ENCODE assay signal across 8 mouse cellular contexts in genomic region chr15:88891676-88892040, GRCm38 (mm10). TPM values are rescaled to one million over a fixed set of nuclear protein-coding genes. Genes with fewer than 3 reads are reported as not detected.
DNase-seq lines count a peak whose midpoint lies in the region; ATAC-seq and TF ChIP-seq lines count a peak whose summit lies in the region.

No protein-coding gene starts in this region.

- 75% methylated on average over 8 of the region's 8 CpGs for WGBS in heart, postnatal 0 days
- 70% methylated on average over 8 of the region's 8 CpGs for WGBS in embryonic facial prominence, embryonic 12.5 days
- WGBS in intestine, embryonic 15.5 days: 69% methylated on average over 8 of the region's 8 CpGs
- 70% methylated on average over 8 of the region's 8 CpGs for WGBS in midbrain, embryonic 16.5 days

- no peak for TF ChIP-seq EP300 in heart, postnatal 0 days (IDR thresholded peaks at IDR 0.05; ENCODE audit: low read depth)

- H3K9me3 ChIP-seq in heart, postnatal 0 days (replicated peaks; ENCODE audit: control insufficient read depth, low read length): no peaks in the 10 kb centered on the region
- no peaks in the 10 kb centered on the region for H3K9me3 ChIP-seq in embryonic facial prominence, embryonic 12.5 days
- H3K9me3 ChIP-seq in intestine, embryonic 15.5 days: no peaks in the 10 kb centered on the region
- no peaks in the 10 kb centered on the region for H3K9me3 ChIP-seq in midbrain, embryonic 16.5 days (replicated peaks; ENCODE audit: control insufficient read depth, low read length, poor library complexity, severe bottlenecking)

- no peaks in the 10 kb centered on the region for H3K27me3 ChIP-seq in heart, postnatal 0 days (ENCODE audit: control insufficient read depth, insufficient read depth, low read length)
- no peaks in the 10 kb centered on the region for H3K27me3 ChIP-seq in embryonic facial prominence, embryonic 12.5 days
- H3K27me3 ChIP-seq in intestine, embryonic 15.5 days (replicated peaks): peaks cover 6% of the 10 kb centered on the region; the same call in 1 of the 2 replicates
- no peaks in the 10 kb centered on the region; the same call in none of the 2 replicates for H3K27me3 ChIP-seq in midbrain, embryonic 16.5 days (ENCODE audit: control insufficient read depth, insufficient read depth, low read depth, low read length)

- peak overlapping the region; percentile 90 for H3K4me2 ChIP-seq in heart, postnatal 0 days (ENCODE audit: low read depth, low read length)
- H3K4me2 ChIP-seq in embryonic facial prominence, embryonic 12.5 days (replicated peaks): peak overlapping the region; percentile 79
- H3K4me2 ChIP-seq in intestine, embryonic 15.5 days (replicated peaks): peak overlapping the region; percentile 99
- peak overlapping the region; percentile 93 for H3K4me2 ChIP-seq in midbrain, embryonic 16.5 days (ENCODE audit: low read length)

- no peak for DNase-seq in heart, postnatal 0 days (ENCODE audit: low spot score)
- no peak for DNase-seq in heart, adult 18-20 months
- no peak for DNase-seq in ovary, postnatal 36 days (ENCODE audit: low spot score)
- DNase-seq in cerebellum, postnatal 36 days: no peak

- H3K36me3 ChIP-seq in heart, postnatal 0 days (replicated peaks; ENCODE audit: control insufficient read depth, insufficient read depth, low read length): no peaks in the 10 kb centered on the region
- H3K36me3 ChIP-seq in embryonic facial prominence, embryonic 12.5 days: no peaks in the 10 kb centered on the region
- H3K36me3 ChIP-seq in intestine, embryonic 15.5 days: no peaks in the 10 kb centered on the region
- no peaks in the 10 kb centered on the region for H3K36me3 ChIP-seq in midbrain, embryonic 16.5 days (ENCODE audit: control insufficient read depth, insufficient read depth, low read length)

- H3K4me1 ChIP-seq in heart, postnatal 0 days (ENCODE audit: control insufficient read depth, insufficient read depth): peaks cover 11% of the 10 kb centered on the region; the same call in 1 of the 2 replicates
- no peaks in the 10 kb centered on the region for H3K4me1 ChIP-seq in embryonic facial prominence, embryonic 12.5 days
- H3K4me1 ChIP-seq in intestine, embryonic 15.5 days (replicated peaks): peaks cover 10% of the 10 kb centered on the region
- H3K4me1 ChIP-seq in midbrain, embryonic 16.5 days (ENCODE audit: control insufficient read depth, insufficient read depth, low read length): no peaks in the 10 kb centered on the region

- no peak for TF ChIP-seq CTCF in heart, postnatal 0 days (IDR thresholded peaks at IDR 0.05; ENCODE audit: low read depth)

- H3K9ac ChIP-seq in heart, postnatal 0 days (replicated peaks; ENCODE audit: low read depth, low read length): no peak overlapping the region
- H3K9ac ChIP-seq in embryonic facial prominence, embryonic 12.5 days: no peak overlapping the region
- H3K9ac ChIP-seq in intestine, embryonic 15.5 days: no peak overlapping the region
- H3K9ac ChIP-seq in midbrain, embryonic 16.5 days (ENCODE audit: low read depth, low read length): no peak overlapping the region

- no peak overlapping the region for H3K27ac ChIP-seq in heart, postnatal 0 days (ENCODE audit: low read depth)
- H3K27ac ChIP-seq in embryonic facial prominence, embryonic 12.5 days: no peak overlapping the region
- H3K27ac ChIP-seq in intestine, embryonic 15.5 days: no peak overlapping the region
- no peak overlapping the region for H3K27ac ChIP-seq in midbrain, embryonic 16.5 days (ENCODE audit: low read length)

- ATAC-seq in heart, postnatal 0 days (ENCODE audit: insufficient read depth, low read depth): no peak
- ATAC-seq in embryonic facial prominence, embryonic 12.5 days (ENCODE audit: insufficient number of reproducible peaks, insufficient read depth, low FRiP score, low TSS enrichment): no peak
- no peak for ATAC-seq in intestine, embryonic 15.5 days
- no peak for ATAC-seq in midbrain, embryonic 16.5 days
- no peak for ATAC-seq in granulocyte monocyte progenitor cell, adult 5-6 weeks (replicated peaks; ENCODE audit: poor library complexity, severe bottlenecking)

- H3K4me3 ChIP-seq in heart, postnatal 0 days (ENCODE audit: low read depth, low read length): peak overlapping the region; percentile 50; the same call in 1 of the 2 replicates
- no peak overlapping the region for H3K4me3 ChIP-seq in embryonic facial prominence, embryonic 12.5 days
- H3K4me3 ChIP-seq in intestine, embryonic 15.5 days (replicated peaks): peak overlapping the region; percentile 54; the same call in 1 of the 2 replicates
- no peak overlapping the region for H3K4me3 ChIP-seq in midbrain, embryonic 16.5 days (ENCODE audit: low read depth, low read length)

RNA-seq across cellular contexts. Expression of gene Pim3, which starts 29.7 kb away (rescaled TPM):
- 98.4 and 139 TPM in 2 replicates for total RNA-seq in heart, postnatal 0 days (2014; rRNA removed; ENCODE audit: low replicate concordance)
- 50.6 and 71.1 TPM in 2 replicates for polyA plus RNA-seq in heart, postnatal 0 days (2015; fragmentation: Nextera tagmentation; extraction: Ambion mirVana)
- 100 to 1,000 TPM in 1 of 2 experiments, 10 to 100 TPM in 1; 97.9 to 139 TPM for total RNA-seq in heart, adult 18-20 months (2021)
- polyA plus RNA-seq in embryonic facial prominence, embryonic 12.5 days (2016; fragmentation: Nextera tagmentation; extraction: Ambion mirVana): 50.6 and 56.9 TPM in 2 replicates
- 53.8 and 54.5 TPM in 2 replicates for polyA plus RNA-seq in intestine, embryonic 15.5 days (2015; fragmentation: Nextera tagmentation; extraction: Ambion mirVana)
- polyA plus RNA-seq in midbrain, embryonic 16.5 days (2015; fragmentation: Nextera tagmentation; extraction: Ambion mirVana): 64.7 and 67.5 TPM in 2 replicates
- 13.8 and 14.6 TPM in 2 replicates for total RNA-seq in granulocyte monocyte progenitor cell, adult 5-6 weeks (2014; fragmentation: Nextera tagmentation)
- total RNA-seq in granulocyte monocyte progenitor cell, adult 5-6 weeks (2017): 13.0 and 21.3 TPM in 2 replicates

Comparison
In these comparisons a context has a peak if more than half of its experiments do, and no peak if none do; other contexts are left out.
1. H3K4me3 ChIP-seq: peak in heart, postnatal 0 days (single experiment) and intestine, embryonic 15.5 days (single experiment); none in embryonic facial prominence, embryonic 12.5 days (single experiment) and midbrain, embryonic 16.5 days (single experiment).
2. Peak in every context shown above with its lines, with median percentiles within 50 percentile points of each other: H3K4me2 ChIP-seq.